Mouse (Mus musculus) cortical plate, adult 2 months (tissue): ENCODE measurements around the gene Cyp39a1.

Source experiments
- CTCF ChIP-seq: fragments of 200-500 bp; IDR thresholded peaks from 2 replicates; pipeline ENCODE4 v1.5.1; 2011; ENCODE audit warnings: mild to moderate bottlenecking, control low read depth, low read length; ENCODE audit not compliant: insufficient read depth; ENCODE audit errors: extremely low read depth
- POLR2A ChIP-seq: fragments of 200-500 bp; IDR thresholded peaks from 2 replicates; pipeline ENCODE4 v1.6.1; 2011; ENCODE audit warnings: mild to moderate bottlenecking, low read length, control low read depth; ENCODE audit not compliant: insufficient read depth; ENCODE audit errors: extremely low read depth

- TF ChIP-seq POLR2A (no peak), CTCF (no peak)
Observed at GRCm38 (mm10) chr17:43684086-43684485, 16.9 kb downstream of the Cyp39a1 start.
